Mouse (Mus musculus): ENCODE measurements around the gene Ssbp2.

GRCm38 (mm10) chr13:91453236-91453635, 6.8 kb upstream of the Ssbp2 start:
- TF ChIP-seq CTCF (IDR thresholded peaks at IDR 0.05 in 2 of 3, conservative IDR thresholded peaks at IDR 0.05 in 1 of 3; ENCODE audit: control insufficient read depth in 1 of 3, insufficient read depth in 1 of 3, low read depth in 2 of 3, low read length in 3 of 3, poor library complexity in 1 of 3, severe bottlenecking in 1 of 3) (no peak), E2F4 (IDR thresholded peaks at IDR 0.05; ENCODE audit: borderline replicate concordance, low read depth, low read length) (no peak), EP300 (IDR thresholded peaks at IDR 0.05; ENCODE audit: low read depth in 1 of 2, low read length in 2 of 2) (no peak), CHD2 (IDR thresholded peaks at IDR 0.05; ENCODE audit: low read length) (no peak), SIN3A (IDR thresholded peaks at IDR 0.05; ENCODE audit: low read length) (no peak), GATA1 (IDR thresholded peaks at IDR 0.05; ENCODE audit: low read depth, low read length) (no peak), TBP (IDR thresholded peaks at IDR 0.05; ENCODE audit: low read depth, low read length) (no peak), NELFE (IDR thresholded peaks at IDR 0.05; ENCODE audit: low read depth, low read length) (no peak), NRF1 (IDR thresholded peaks at IDR 0.05; ENCODE audit: insufficient read depth, low read depth, low read length, poor library complexity, severe bottlenecking) (no peak), HCFC1 (IDR thresholded peaks at IDR 0.05; ENCODE audit: low read depth, low read length) (no peak), MAFK (IDR thresholded peaks at IDR 0.05; ENCODE audit: borderline replicate concordance, low read depth, low read length) (no peak), CHD1 (IDR thresholded peaks at IDR 0.05; ENCODE audit: low read depth, low read length) (no peak), TCF12 (IDR thresholded peaks at IDR 0.05; ENCODE audit: low read depth, low read length) (no peak)

Data from MEL (cell line).